Mouse (Mus musculus): ENCODE results near the gene Fitm1. TPM values are rescaled to one million over a fixed set of nuclear protein-coding genes. Genes with fewer than 3 reads are reported as not detected.

Gene Fitm1
- polyA plus RNA-seq, 1 experiment from 2014 or later = 1.3 TPM

DNA sequence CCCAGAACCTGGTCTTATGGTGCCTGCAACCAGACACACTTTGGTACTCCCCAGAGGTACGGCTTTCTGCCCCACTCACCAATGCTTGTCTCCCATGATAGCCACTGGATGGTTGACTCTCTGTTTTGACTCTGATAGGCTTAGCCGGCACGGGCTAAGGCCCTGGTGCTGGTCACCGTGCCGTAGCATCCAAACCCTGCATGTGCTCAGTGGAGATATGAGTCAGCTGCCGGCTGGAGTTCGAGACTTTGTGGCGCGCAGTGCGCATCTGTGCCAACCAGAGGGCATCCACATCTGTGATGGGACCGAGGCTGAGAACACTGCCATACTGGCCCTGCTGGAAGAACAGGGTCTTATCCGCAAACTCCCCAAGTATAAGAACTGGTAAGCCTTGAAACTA, 33.1 kb upstream of the Fitm1 start:
- ATAC-seq = no peak
- 96% methylated on average over 12 of the region's 12 CpGs for WGBS
- Histone ChIP-seq H3K36me3 (ENCODE audit: insufficient read depth, low read length) (peaks cover 13% of the 10 kb centered on the region; the same call in 1 of the 2 replicates), H3K4me3 (ENCODE audit: low read depth, low read length) (no peak overlapping the region), H3K9me3 (ENCODE audit: low read length) (no peaks in the 10 kb centered on the region), H3K9ac (replicated peaks; ENCODE audit: low read depth) (no peak overlapping the region), H3K4me2 (replicated peaks; ENCODE audit: low read depth, low read length) (no peak overlapping the region), H3K27ac (ENCODE audit: low read length) (no peak overlapping the region), H3K27me3 (replicated peaks; ENCODE audit: insufficient read depth, low read length) (no peaks in the 10 kb centered on the region), H3K4me1 (ENCODE audit: insufficient read depth, low read depth, low read length) (peaks cover 8% of the 10 kb centered on the region; the same call in 1 of the 2 replicates)
- DNase-seq (ENCODE audit: low spot score) = no peak
- no peak for TF ChIP-seq EP300 (IDR thresholded peaks at IDR 0.05)
- TF ChIP-seq CTCF (IDR thresholded peaks at IDR 0.05) = 0 out of 2 replicates have a peak, but pooled peaks have one; percentile 4

DNA sequence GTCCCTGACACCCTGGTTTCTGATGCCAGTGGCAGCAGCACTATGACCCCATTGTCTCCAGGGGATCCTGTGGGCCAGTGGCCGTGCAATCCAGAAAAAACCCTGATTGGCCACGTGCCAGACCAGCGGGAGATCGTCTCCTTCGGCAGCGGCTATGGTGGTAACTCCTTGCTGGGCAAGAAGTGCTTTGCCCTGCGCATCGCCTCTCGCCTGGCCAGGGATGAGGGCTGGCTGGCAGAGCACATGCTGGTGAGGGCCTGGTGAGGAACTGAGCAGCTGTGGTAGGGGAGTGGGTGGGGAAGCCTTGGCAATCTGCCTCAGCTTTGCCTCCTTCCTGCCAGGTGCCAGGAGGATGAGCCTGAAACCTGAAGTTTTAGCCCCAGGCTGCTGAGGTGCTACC, 31.1 kb upstream of the Fitm1 start:
- no peaks in the 10 kb centered on the region for H3K9me3 ChIP-seq (ENCODE audit: low read length)
- H3K4me1 ChIP-seq (ENCODE audit: insufficient read depth, low read depth, low read length) = peaks cover 8% of the 10 kb centered on the region; the same call in 1 of the 2 replicates
- no peak overlapping the region for H3K4me2 ChIP-seq (replicated peaks; ENCODE audit: low read depth, low read length)
- H3K27me3 ChIP-seq (replicated peaks; ENCODE audit: insufficient read depth, low read length) = no peaks in the 10 kb centered on the region
- no peak overlapping the region for H3K9ac ChIP-seq (replicated peaks; ENCODE audit: low read depth)
- no peak for DNase-seq (ENCODE audit: low spot score)
- no peak for TF ChIP-seq CTCF (IDR thresholded peaks at IDR 0.05)
- TF ChIP-seq EP300 (IDR thresholded peaks at IDR 0.05) = no peak
- no peak overlapping the region for H3K27ac ChIP-seq (ENCODE audit: low read length)
- no peak overlapping the region for H3K4me3 ChIP-seq (ENCODE audit: low read depth, low read length)
- no peak for ATAC-seq
- H3K36me3 ChIP-seq (ENCODE audit: insufficient read depth, low read length) = peaks cover 30% of the 10 kb centered on the region; the same call in 1 of the 2 replicates
- WGBS = 70% methylated on average over 9 of the region's 9 CpGs

DNA sequence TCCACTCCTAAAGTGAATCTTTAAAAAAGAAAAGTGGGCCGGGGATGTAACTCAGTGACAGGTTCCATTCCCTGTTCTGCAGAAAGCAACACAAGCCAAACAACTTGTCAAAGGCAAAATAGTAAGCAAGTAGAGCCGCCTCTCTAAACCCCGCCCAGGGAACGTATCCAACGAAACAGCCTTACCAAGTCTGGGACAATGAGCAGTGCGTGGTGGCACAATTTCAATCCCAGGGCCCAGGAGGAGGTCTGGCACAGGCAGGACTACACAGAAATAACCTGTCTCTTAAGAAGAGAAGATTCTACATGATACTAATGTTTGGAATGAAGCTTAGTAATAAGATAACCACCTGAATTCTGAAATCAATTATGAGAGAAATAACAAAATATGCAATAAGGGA, 25.2 kb upstream of the Fitm1 start:
- Histone ChIP-seq H3K9ac (replicated peaks; ENCODE audit: low read depth) (no peak overlapping the region), H3K4me1 (ENCODE audit: insufficient read depth, low read depth, low read length) (no peaks in the 10 kb centered on the region), H3K36me3 (ENCODE audit: insufficient read depth, low read length) (peaks cover 27% of the 10 kb centered on the region; the same call in 1 of the 2 replicates), H3K9me3 (ENCODE audit: low read length) (no peaks in the 10 kb centered on the region), H3K4me2 (replicated peaks; ENCODE audit: low read depth, low read length) (no peak overlapping the region), H3K4me3 (ENCODE audit: low read depth, low read length) (no peak overlapping the region), H3K27ac (ENCODE audit: low read length) (no peak overlapping the region), H3K27me3 (replicated peaks; ENCODE audit: insufficient read depth, low read length) (no peaks in the 10 kb centered on the region)
- ATAC-seq (no peak), DNase-seq (ENCODE audit: low spot score) (no peak)
- TF ChIP-seq CTCF (IDR thresholded peaks at IDR 0.05) (no peak), EP300 (IDR thresholded peaks at IDR 0.05) (no peak)
- 84% methylated on average over 6 of the region's 6 CpGs for WGBS

DNA sequence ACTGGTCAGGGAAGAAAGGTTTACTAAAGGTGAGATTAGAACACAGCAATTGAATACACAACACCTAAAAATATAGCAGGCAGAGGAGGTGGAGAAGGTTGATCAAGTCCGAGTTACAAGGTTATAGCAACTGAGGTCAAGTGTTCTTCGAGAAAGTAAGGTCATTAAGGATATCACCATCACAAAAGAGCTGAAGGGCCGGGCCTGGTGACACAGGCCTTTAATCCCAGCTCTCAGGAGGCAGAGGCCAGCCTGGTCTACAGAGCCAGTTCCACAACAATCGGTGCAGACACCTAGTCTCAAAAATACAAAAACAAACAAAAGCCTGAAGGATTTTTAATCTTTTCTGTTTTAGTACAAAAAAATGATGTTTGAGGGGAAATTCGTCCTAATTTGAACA, 24.1 kb upstream of the Fitm1 start:
- H3K9me3 ChIP-seq (ENCODE audit: low read length) = no peaks in the 10 kb centered on the region
- no peak for ATAC-seq
- no peak overlapping the region for H3K4me2 ChIP-seq (replicated peaks; ENCODE audit: low read depth, low read length)
- no peaks in the 10 kb centered on the region for H3K4me1 ChIP-seq (ENCODE audit: insufficient read depth, low read depth, low read length)
- DNase-seq (ENCODE audit: low spot score) = no peak
- H3K9ac ChIP-seq (replicated peaks; ENCODE audit: low read depth) = no peak overlapping the region
- no peak for TF ChIP-seq CTCF (IDR thresholded peaks at IDR 0.05)
- TF ChIP-seq EP300 (IDR thresholded peaks at IDR 0.05) = no peak
- H3K4me3 ChIP-seq (ENCODE audit: low read depth, low read length) = no peak overlapping the region
- no peak overlapping the region for H3K27ac ChIP-seq (ENCODE audit: low read length)
- H3K36me3 ChIP-seq (ENCODE audit: insufficient read depth, low read length) = peaks cover 23% of the 10 kb centered on the region; the same call in 1 of the 2 replicates
- no peaks in the 10 kb centered on the region for H3K27me3 ChIP-seq (replicated peaks; ENCODE audit: insufficient read depth, low read length)
- 63% methylated on average over 5 of the region's 5 CpGs for WGBS

DNA sequence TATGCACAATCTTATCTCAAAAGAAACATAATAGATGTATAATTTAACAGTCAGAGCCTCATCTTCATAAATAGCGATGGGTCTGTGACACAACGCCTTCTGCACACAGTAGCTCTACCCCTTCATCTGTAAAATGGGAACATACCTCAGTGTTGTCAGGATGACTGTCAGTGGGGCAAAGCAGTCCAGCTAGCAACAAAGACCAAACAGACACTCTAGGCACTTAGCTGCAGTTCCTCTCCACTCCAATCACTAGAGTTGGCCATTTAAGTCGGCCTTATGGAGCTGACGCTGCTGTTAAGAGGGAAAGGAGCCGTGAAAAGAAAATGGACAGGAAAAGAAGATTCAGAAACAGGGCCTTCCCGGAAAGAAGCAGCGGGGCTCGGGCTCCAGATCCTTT, 23.6 kb upstream of the Fitm1 start:
- Histone ChIP-seq H3K9ac (replicated peaks; ENCODE audit: low read depth) (no peak overlapping the region), H3K27me3 (replicated peaks; ENCODE audit: insufficient read depth, low read length) (no peaks in the 10 kb centered on the region), H3K27ac (ENCODE audit: low read length) (no peak overlapping the region), H3K9me3 (ENCODE audit: low read length) (no peaks in the 10 kb centered on the region), H3K36me3 (ENCODE audit: insufficient read depth, low read length) (peaks cover 23% of the 10 kb centered on the region; the same call in 1 of the 2 replicates), H3K4me3 (ENCODE audit: low read depth, low read length) (no peak overlapping the region), H3K4me2 (replicated peaks; ENCODE audit: low read depth, low read length) (no peak overlapping the region), H3K4me1 (ENCODE audit: insufficient read depth, low read depth, low read length) (no peaks in the 10 kb centered on the region)
- 87% methylated on average over 8 of the region's 8 CpGs for WGBS
- no peak for TF ChIP-seq EP300 (IDR thresholded peaks at IDR 0.05)
- TF ChIP-seq CTCF (IDR thresholded peaks at IDR 0.05) = no peak
- ATAC-seq (no peak), DNase-seq (ENCODE audit: low spot score) (no peak)

DNA sequence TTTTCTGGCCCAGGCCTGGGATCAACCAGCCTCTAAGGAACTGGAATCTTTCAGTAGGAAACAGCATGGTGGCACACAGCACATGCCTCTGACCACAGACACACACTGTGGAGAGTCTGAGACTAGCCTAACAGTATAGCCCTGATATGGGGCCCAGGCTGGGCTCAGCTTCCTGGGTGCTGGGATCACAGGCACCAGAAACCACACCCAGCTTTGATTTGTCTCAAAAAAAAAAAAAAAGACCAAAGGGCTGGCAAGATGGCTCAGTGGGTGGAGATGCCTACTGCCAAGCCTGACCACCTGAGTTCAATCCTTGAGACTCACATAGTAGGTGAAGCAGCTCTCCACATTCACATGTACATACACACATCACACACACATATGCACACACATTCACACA, 20.8 kb upstream of the Fitm1 start:
- Histone ChIP-seq H3K4me2 (replicated peaks; ENCODE audit: low read depth, low read length) (no peak overlapping the region), H3K36me3 (ENCODE audit: insufficient read depth, low read length) (0 out of 2 replicates have a peak, but pooled peaks cover 3% of the 10 kb centered on the region), H3K4me1 (ENCODE audit: insufficient read depth, low read depth, low read length) (no peaks in the 10 kb centered on the region), H3K9ac (replicated peaks; ENCODE audit: low read depth) (no peak overlapping the region), H3K27ac (ENCODE audit: low read length) (no peak overlapping the region), H3K4me3 (ENCODE audit: low read depth, low read length) (no peak overlapping the region), H3K9me3 (ENCODE audit: low read length) (no peaks in the 10 kb centered on the region), H3K27me3 (replicated peaks; ENCODE audit: insufficient read depth, low read length) (no peaks in the 10 kb centered on the region)
- ATAC-seq (no peak), DNase-seq (ENCODE audit: low spot score) (no peak)
- TF ChIP-seq CTCF (IDR thresholded peaks at IDR 0.05) = no peak
- TF ChIP-seq EP300 (IDR thresholded peaks at IDR 0.05) = no peak

DNA sequence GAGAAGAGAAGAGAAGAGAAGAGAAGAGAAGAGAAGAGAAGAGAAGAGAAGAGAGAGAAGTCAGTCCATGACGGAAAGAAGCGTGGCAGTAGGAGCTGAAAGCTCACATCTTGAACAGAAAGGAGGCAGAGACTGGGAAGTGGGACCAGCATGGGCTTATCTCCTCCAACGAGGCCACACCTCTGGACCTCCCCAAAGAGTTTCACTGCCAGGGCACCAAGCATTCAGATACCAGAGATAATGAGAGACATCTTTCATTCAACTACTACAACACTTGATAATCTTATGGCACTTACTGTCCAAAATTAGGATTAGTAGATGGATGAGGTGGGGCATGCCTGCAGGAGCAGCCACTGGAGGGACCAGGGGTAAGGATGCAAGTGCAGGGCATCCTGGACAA, 19.6 kb upstream of the Fitm1 start:
- Histone ChIP-seq H3K4me1 (ENCODE audit: insufficient read depth, low read depth, low read length) (no peaks in the 10 kb centered on the region), H3K9me3 (ENCODE audit: low read length) (no peaks in the 10 kb centered on the region), H3K4me3 (ENCODE audit: low read depth, low read length) (no peak overlapping the region), H3K27me3 (replicated peaks; ENCODE audit: insufficient read depth, low read length) (no peaks in the 10 kb centered on the region), H3K4me2 (replicated peaks; ENCODE audit: low read depth, low read length) (no peak overlapping the region), H3K27ac (ENCODE audit: low read length) (no peak overlapping the region), H3K36me3 (ENCODE audit: insufficient read depth, low read length) (no peaks in the 10 kb centered on the region), H3K9ac (replicated peaks; ENCODE audit: low read depth) (no peak overlapping the region)
- no peak for ATAC-seq
- 67% methylated on average over 3 of the region's 3 CpGs for WGBS
- no peak for TF ChIP-seq CTCF (IDR thresholded peaks at IDR 0.05)
- no peak for TF ChIP-seq EP300 (IDR thresholded peaks at IDR 0.05)
- no peak for DNase-seq (ENCODE audit: low spot score)
